Mouse (Mus musculus): Measurements from ENCODE around the gene Krt10.

Krt10 gene

DNA sequence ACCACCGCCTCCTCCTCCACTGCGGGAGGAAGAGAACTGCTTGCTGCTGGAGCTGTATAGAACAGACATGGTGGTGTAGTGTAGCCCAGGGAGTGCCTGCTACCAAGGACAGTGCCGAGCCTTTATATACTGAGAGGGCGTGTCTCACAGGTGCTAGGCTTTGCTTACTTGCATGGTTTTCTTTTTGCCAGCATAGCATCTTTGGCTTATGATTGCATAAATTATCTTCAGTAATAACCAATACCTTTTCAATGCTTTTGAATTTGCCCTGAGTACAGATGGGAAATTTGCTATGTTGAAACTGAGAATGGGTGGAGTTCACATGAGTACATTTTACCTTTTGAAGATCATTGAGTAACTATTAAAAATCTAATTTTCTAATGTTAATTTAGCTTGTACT lies at the start of gene Krt10:
Gene Krt10 (minus strand): TSS at position 101 of the 400 bp plus-strand sequence.
- no peak for DNase-seq (ENCODE audit: low spot score)

DNA sequence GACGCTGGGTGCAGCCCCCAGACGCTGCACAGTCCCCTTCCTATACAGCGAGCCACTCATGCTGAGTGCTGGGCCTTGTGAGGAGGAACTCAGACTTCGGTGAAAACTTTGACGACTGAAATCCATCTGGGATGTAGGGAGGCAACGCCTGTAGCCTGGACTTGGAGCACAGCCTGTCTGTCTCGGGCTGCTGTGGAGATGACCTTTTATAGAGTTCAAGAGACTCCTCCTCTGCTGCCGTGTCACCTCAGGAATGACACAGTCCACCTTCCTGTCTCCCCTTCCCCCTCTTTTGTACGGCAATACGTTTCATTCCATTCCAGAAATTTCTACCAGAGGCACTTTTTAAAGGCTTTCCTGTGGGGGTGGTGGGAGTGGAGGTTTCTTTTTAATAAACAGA lies 48.8 kb upstream of the Krt10 start, which contains the start of gene Krt20:
Gene Krt20 (minus strand): TSS at position 179 of the 400 bp plus-strand sequence.
- no peak for DNase-seq (ENCODE audit: low spot score)

DNA sequence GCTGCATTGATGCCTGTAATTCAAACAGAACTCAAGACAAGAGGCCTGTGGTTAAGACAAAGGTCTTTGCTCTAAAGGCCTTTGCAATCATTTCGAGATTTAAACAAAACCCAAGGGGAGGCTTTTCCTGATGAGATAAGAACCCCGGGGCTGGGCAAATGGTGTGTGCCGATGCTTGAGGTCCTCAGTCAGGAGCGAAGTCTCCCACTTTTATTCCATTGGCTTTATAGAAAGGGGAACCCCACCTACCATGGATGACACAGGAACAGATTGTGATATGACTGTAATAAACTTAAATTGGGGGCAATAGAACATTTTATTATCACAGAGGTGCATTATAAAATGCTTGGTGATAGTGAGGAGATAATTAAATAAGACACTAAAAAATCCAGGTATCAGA lies 47.5 kb upstream of the Krt10 start:
- DNase-seq (ENCODE audit: low spot score) = no peak

DNA sequence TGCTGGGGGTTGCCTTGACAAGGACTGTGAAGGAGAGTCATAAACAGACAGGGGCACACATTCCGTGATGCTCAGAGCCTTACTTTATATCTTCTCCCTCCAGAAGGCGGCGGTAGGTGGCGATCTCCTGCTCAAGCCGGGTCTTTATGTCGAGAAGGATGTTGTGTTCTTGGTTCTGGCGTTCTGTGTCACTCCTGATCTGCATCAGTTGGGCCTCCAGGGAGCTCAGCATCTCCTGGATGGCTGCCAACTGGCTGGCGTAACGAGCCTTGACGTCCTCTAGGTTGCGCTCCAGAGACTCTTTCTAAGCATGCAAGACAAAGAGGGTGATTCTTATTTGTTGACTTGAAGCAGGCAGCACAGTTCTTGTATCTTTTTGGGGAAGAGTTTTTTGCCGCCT lies 41.5 kb upstream of the Krt10 start:
- DNase-seq (ENCODE audit: low spot score) = no peak

DNA sequence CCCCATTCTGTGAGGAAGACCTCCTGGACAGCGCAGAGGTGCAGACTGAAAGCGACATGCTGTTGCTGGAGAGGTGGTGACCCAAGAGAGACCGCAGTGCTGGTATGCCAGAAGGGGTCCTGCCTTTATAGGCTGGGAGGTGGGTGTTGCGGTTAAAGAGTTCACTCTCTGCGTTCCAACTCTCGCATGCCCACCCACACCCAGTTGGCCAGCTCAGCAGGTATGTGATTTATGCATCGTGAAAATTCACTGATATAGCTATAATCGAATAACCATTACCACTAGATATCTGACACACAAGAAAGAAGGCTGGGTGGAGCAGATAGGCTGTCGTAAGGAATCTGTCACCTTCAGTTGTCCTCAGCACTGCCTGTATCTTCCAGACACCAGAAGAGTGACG lies 33.0 kb upstream of the Krt10 start, which contains the start of gene Krt12:
Gene Krt12 (minus strand): TSS at position 101 of the 400 bp plus-strand sequence.
- no peak for DNase-seq (ENCODE audit: low spot score)

DNA sequence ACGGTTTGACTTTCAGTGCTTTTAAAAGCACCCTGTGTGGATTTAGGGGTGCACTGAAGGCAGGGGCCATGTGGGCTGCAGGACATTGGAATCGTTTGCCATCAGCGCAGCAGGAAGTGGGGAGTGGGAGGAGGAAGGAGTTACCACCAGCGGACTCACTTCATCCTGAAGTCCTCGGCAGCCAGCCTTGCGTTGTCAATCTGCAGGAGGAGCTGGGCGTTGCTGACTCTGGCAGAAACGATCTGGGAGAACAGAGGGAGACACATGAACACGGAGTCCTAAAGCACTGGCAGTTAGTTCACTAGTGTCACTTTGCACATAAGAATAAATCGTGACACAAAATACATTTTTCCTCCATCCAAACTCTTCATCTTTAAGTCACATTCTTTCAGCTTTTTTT lies 31.4 kb upstream of the Krt10 start:
- no peak for DNase-seq (ENCODE audit: low spot score)

DNA sequence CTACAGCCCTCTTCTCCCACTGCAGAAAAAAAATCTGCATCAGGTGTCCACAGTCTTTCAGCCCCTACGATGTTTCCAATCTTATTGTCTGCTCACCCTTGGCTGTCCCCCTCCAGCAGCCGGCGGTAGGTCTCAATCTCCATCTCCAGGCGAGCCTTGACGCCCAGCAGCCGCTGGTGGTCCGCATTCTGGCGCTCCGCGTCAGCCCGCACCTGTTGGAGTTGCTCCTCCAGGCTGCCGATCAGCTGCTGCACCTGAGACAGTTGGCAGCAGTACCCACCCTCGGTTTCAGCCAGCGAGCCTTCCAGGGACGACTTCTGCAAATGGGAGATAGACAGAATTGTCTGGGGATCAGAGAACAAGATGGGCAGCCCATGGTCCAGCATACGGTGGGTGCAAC lies 28.7 kb upstream of the Krt10 start:
- no peak for DNase-seq (ENCODE audit: low spot score)

DNA sequence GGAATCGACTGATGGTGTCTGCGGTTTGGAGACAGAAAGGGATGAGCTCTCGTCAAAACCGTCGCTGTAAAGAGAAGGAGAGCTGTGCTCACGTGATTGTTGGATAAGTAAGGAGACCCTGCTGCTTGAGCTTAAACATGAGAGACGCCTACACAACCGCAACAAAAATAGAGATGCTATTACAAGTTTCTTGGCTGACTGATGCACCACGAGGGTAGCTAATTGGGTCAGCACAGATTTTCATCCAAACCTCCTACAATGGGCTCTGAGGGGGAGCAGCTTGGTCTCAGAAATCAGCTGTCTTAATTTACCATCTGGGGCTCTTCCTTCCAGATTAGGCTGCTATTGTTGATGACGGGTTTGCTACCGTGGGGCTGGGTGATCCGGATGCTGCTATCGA lies 27.7 kb upstream of the Krt10 start:
- no peak for DNase-seq (ENCODE audit: low spot score)

DNA sequence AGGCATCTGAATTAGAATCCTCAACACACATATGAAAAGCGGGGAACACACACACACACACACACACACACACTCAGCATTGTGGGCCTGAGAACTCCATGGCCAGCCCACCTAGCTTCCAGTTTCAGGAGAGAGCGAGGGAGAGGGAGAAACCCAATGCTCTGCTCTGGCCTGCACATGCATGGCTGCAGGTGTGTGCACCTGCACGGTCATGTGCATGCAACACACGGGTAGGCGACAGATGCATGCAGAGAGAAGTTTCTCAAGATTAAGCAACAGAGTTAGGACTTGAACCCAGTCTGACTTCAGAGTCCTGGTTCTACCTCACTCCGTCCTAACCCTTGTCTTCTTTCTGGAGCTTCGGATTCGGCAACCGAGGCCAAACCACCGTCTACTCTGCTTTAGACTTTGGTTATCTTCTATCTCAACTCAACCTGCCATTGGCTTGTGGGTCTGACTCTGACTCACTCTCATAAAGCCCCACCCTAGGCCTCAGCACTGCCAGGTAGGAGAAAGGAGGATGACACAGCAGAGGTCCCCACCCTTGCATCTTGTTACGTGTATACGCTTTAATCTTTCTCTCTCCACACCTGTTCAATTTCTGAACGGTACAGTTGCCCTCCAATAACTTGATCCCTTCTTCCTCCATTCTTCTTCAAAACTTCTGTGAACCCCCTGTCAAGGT lies 25.4 kb upstream of the Krt10 start:
- DNase-seq (ENCODE audit: low spot score) = no peak

DNA sequence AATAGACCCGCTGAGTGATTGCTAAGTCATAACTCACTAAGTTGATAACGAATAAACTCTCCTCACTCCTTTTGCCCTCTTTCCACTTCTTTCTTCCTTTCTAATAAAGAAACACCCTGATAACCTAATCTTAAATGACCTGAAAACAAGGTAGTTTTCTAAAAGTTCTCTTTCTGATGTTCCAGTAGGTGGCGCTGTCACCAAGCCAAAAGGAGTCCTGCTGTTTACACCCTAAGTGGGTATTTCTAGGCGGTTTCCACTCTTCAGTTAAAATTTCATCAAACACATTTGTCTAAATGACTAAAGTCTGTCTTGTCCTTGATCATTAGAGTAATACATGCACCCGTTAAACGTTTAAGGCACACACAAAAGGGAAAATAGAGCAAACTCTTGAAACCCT lies 24.1 kb upstream of the Krt10 start:
- DNase-seq (ENCODE audit: low spot score) = peak; percentile 17

DNA sequence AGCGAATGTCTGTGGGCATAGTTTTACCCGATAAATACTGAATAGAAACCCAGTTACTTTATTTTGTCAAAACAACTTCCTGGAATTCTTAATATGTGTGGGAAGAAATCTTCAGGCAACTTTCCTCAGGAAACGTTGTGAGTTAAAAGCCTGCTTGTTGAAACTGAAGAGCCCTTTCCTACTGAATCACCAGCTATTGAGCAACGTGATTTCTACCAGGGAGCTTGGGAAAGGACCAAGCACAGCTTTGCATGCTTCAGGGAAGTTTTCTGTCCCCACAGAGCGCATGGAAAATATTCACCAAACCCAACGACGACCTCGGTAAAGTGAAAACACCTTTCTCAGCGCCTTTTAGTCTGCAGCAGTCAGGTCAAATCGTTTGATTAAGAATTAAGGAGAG lies 17.0 kb upstream of the Krt10 start:
- no peak for DNase-seq (ENCODE audit: low spot score)

DNA sequence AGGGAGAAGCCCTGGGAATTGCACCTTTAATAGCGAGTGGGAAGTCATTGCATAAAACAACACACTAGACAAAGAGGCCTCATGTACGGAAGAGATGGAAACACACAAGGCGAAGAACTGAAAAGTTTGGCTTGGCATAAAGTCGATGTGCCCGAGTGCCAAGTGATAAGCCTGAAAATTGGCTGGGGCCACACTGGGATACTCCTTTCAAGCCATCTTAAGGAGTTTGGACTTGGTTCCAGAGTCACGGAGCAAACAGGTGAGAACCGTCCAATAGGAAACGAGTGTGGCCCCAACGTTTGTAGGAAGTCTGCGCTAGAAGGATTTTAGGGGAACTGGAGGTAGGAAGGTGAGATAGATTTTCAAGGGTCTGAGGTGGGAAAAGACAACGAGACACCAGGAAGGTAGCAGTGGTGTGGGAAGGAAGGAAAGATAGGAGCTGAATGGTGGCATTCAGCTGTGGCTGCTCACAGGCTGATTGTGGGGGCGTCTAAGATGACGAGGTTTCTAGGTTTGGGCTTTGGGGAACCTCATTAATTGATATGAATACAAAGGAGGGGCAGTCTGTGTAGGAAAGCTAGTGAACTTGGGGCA lies 10.9 kb upstream of the Krt10 start:
- DNase-seq (ENCODE audit: low spot score) = no peak

DNA sequence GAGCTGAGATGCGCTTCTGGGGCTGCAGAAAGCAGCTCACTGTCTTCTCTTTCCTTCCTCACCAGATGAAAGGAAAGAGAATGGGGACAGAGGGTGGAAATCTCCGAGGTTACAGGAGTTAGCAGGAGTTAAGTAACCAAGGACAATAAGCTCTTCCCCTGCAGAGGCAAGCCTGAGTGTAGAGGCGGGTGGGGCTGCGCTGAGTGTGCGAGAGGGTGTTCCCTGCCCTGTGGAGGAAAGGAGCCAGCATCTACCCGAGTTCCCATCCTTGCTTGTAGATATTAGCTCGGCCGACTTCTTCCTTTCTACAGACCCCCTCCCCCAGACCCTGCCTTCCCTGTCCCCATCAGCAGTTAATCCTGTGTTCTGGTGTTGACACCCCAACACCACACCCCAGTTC lies 9.7 kb upstream of the Krt10 start:
- no peak for DNase-seq (ENCODE audit: low spot score)

DNA sequence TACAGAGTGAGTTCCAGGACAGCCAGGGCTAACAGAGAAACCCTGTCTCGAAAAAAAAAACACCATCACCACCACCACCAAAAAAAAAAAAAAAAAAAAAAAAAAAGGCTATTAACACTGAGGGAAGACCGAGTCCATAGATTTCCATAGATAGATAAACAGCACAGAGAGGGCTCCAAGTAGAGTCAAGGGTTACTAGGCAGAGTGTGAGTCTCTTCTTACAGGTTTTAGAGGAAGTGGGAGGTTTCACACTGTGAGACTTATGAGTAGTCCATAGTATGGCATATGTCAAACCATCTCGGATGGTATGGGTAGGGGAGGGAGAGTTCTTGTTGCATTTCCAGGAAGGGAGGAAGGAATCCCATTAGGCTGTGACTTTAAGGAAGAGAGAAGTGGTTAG lies 8.9 kb upstream of the Krt10 start:
- DNase-seq (ENCODE audit: low spot score) = no peak

DNA sequence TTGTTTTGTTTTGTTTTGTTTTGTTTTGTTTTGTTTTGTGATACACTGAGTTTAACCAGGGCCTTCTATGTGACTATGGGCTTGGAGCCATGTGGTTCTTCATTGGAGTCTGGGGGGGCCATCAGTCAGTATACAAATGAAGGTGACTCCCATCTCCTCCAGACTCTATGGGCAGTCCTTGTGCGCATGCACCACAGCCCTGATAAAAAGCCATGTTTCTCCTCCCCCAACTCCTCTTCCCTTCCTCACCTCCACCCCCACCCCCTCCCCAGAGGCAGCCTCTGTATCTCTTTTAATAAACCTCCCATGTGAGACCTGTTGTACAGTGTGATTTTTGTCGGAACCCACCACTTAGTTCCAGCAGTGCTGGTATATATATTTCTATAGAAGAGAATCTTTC lies 7.5 kb upstream of the Krt10 start:
- DNase-seq (ENCODE audit: low spot score) = no peak

DNA sequence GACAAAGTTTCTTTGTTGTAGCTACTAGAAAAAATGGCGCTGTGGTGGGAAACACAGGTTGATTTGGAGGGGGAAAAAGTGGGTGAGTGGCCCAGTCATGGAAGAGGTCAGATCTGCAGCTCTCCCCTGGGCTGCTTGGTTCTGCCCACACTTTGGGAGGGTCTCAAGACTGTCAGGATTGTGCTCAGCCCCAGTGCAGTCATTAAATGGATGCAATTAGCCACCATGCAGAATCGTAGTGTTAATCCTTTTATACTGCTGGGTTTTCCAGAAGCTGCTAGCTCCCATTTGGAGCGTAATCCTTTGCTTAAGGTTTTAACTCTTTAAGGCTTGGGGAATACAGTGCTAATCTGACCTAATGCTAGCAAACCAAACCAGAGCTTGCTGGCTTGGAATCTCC lies 6.9 kb upstream of the Krt10 start:
- DNase-seq (ENCODE audit: low spot score) = no peak

DNA sequence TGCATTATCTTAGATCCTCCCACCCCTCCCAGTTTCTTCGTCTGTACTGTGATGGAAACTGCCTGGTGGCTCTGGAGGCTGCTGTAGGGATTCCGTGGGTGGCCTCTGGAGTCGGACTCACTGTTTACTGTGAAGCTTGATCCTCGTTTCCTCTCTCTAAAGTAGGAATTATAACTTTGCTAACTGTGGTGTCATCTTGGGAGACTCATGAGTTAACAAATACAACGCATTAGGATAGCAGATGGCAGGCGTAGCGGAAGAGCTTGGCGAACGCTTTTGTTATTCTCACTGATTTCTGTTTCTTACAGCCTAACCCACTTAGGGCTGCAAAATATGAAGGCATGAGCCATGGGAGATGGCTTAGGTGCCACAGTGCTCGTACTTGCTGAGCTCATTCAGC lies 3.3 kb upstream of the Krt10 start:
- no peak for DNase-seq (ENCODE audit: low spot score)

DNA sequence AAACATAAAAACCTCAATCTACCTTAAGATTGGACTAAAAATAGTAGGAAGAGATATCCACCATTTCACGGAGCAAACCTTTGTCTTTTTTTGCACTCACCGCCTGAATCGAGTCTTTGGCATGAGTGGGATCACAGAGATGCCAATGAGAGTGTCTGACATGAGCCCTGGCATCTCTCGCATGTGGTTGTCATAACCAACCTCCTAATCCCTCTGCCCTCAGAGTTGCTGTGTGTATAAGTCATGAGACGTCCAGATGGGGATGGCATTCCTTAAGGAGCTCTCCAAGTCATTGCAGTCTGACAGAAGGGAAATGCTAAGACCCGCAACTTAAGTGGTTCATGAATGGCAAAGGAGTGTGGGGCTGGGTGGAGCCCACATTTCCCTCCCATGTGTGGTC lies 2.2 kb upstream of the Krt10 start:
- DNase-seq (ENCODE audit: low spot score) = no peak

DNA sequence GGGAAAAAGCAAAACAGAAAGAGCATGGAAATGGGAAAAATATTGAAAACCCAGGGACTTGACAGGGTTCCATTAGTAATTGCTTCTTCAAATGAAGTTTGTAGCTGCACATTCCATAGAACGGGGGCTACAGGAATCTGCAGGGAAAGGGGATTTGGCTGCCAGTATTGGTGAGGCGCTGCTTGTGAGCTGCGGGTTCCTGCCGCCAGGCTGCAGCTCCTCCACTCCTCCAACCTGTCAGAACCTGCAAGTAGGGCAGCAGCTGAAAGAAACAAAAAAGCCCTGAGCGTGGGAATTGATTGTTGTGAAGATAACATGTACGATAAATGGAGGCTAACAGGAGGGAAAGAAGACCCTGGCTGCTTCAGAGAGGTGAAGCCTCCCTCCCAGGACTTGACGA lies 1.7 kb upstream of the Krt10 start:
- no peak for DNase-seq (ENCODE audit: low spot score)

DNA sequence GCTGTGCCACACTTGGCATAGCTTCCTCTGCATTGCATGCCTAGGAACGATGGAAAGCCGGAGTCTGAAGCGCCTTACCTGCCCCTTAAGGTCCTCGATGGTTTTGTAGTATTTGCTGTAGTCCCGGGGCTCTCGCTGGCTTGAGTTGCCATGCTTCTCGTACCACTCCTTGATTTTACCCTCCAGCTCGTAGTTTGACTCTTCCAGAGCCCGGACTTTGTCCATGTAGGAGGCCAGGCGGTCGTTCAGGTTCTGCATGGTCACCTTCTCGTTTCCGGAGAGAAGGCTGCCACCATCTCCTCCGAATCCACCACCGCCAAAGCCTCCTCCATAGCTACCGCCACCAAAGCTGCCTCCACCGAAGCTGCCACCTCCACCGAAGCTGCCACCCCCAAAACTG lies 503 bp downstream of the Krt10 start:
- DNase-seq (ENCODE audit: low spot score) = no peak

DNA sequence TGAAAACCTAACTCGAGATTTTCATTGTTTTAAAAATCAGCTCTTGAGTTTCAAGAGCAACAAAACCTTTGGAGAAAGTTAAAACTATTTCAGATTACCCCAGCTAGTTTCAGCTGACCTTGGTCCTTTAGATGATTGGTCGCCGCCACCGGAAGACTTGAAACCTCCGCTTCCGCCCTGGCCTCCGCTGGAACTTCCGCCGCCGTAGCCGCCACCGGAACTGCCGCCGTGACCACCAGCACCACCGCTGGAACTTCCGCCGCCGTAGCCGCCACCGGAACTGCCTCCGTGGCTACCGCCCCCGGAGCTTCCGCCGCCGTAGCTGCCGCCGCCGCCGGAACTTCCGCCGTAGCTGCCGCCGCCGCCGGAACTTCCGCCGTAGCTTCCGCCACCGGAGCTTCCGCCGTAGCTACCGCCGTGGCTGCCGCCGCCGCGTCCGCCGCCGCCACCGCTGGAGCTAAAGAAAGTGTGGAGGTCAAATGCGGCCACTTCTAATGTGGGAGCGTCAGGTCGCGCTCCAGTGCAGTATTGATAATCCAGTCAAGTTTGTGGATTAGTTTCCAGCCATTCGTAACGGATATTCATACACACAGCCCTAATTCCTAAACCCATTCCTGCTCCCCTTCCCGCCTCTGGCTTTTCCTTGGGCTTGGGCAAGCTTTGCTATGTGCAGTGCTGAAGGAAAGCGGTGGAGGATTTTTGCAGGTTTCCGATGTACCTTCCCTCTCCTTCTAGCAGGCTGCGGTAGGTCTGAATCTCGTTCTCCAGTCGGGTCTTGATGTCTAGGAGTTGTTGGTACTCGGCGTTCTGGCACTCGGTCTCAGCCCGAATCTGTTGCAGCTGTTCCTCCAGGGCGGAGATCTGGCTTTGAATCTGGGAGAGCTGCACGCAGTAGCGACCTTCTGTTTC lies 3.1 kb downstream of the Krt10 start:
- DNase-seq (ENCODE audit: low spot score) = peak; percentile 50

DNA sequence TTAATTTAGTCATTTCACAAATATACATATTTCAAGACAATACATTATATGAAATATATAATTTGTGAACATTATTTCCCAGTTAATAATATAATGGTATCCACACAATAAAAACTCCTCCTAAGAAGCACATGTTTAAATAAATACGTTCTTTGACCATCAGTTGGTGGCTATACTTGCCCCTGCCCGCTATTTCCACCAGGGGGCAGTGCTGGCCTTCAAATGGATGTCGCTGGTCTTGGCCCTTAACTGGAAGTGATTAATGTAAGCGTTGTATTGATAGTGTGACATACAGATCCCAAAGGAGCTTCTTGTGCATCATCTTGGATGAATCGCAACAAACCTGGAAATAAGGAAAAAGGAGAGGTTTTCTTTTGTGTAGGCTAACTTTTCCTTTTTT lies 9.6 kb downstream of the Krt10 start:
- DNase-seq (ENCODE audit: low spot score) = peak; percentile 52

DNA sequence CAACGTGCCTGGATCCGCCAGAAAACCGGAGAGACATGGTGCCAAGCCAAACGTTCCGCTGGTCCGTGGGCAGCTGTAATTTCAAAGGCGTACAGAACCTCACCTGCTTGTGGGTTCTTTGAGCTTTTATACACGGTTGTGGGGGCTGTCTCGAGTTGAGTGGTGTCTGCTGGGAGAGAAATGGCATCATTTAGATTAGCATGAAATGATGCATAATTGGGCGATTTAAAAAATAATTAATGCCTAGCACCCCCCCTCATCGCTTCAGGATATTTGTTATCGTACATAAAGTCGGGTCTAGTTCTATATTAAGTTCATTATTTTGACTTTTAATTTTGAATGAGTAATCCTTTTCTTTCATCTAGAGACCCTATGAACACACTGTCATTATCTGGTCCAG lies 14.4 kb downstream of the Krt10 start, which contains the start of gene Krt28:
Gene Krt28 (minus strand): TSS at position 101 of the 400 bp plus-strand sequence.
- no peak for DNase-seq (ENCODE audit: low spot score)
